ENCODE assay signal across 14 mouse cellular contexts in genomic region chr13:25150154-25150781, GRCm38 (mm10).
A peak's percentile ranks its signal among the peaks of the same experiment; 100 is the strongest.
DNase-seq lines count a peak whose midpoint lies in the region; ATAC-seq and TF ChIP-seq lines count a peak whose summit lies in the region.
"Had no signal": no experiment of that assay in that cellular context is flagged by ENCODE, and none has a peak within 500 bp of the region (broad histone marks: within the 10 kb centered on the region; RNA-seq: fewer than 3 reads in every experiment).

No protein-coding gene starts in this region.

- H3K27me3 ChIP-seq in heart, embryonic 15.5 days: no peaks in the 10 kb centered on the region
- H3K27me3 ChIP-seq in E14TG2a.4 (ENCODE audit: insufficient read depth, low read length): no peaks in the 10 kb centered on the region
- H3K27me3 ChIP-seq in kidney, embryonic 15.5 days: no peaks in the 10 kb centered on the region
- 0 out of 2 replicates have a peak, but pooled peaks cover 6% of the 10 kb centered on the region for H3K27me3 ChIP-seq in limb, embryonic 10.5 days (ENCODE audit: low read depth, poor library complexity, severe bottlenecking)
- H3K27me3 ChIP-seq: CH12.LX had no signal

- no peak for ATAC-seq in heart, embryonic 15.5 days (replicated peaks; ENCODE audit: insufficient number of reproducible peaks, insufficient read depth, low FRiP score, low read depth)
- ATAC-seq in kidney, embryonic 15.5 days (replicated peaks; ENCODE audit: low FRiP score): peak; percentile 58; the same call in 1 of the 2 replicates

- DNase-seq in heart, postnatal 25 days (ENCODE audit: low spot score): no peak
- peak; percentile 14 for DNase-seq in WW6 (ENCODE audit: low read depth, low spot score)
- no peak for DNase-seq in adrenal gland, adult 18-20 months (ENCODE audit: low spot score in 2 of 2)
- no peak for DNase-seq in yolk sac, embryonic 10.5 days (ENCODE audit: low spot score)
- DNase-seq in limb, embryonic 10.5 days (ENCODE audit: low spot score): no peak
- DNase-seq: adrenal gland, postnatal 14 days; cerebellum, adult 8-10 months; lung, postnatal 10 days; right cerebral cortex, postnatal 25 days; thymus, postnatal 25 days had no signal

- no peaks in the 10 kb centered on the region for H3K36me3 ChIP-seq in heart, embryonic 15.5 days
- no peaks in the 10 kb centered on the region for H3K36me3 ChIP-seq in E14TG2a.4 (ENCODE audit: insufficient read depth, low read length)
- no peaks in the 10 kb centered on the region for H3K36me3 ChIP-seq in kidney, embryonic 15.5 days
- H3K36me3 ChIP-seq in limb, embryonic 10.5 days: no peaks in the 10 kb centered on the region

- no peaks in the 10 kb centered on the region for H3K9me3 ChIP-seq in heart, embryonic 15.5 days (replicated peaks)
- peaks cover 11% of the 10 kb centered on the region; the same call in 1 of the 2 replicates for H3K9me3 ChIP-seq in E14TG2a.4 (ENCODE audit: low read length)
- H3K9me3 ChIP-seq in kidney, embryonic 15.5 days (replicated peaks): no peaks in the 10 kb centered on the region
- no peaks in the 10 kb centered on the region for H3K9me3 ChIP-seq in limb, embryonic 10.5 days (replicated peaks)

- WGBS in heart, embryonic 15.5 days: 16% methylated on average over 17 of the region's 17 CpGs
- WGBS in kidney, embryonic 15.5 days: 42% methylated on average over 17 of the region's 17 CpGs
- 28% methylated on average over 17 of the region's 17 CpGs for WGBS in limb, embryonic 10.5 days

- H3K27ac ChIP-seq in heart, embryonic 15.5 days: no peak overlapping the region
- 0 out of 2 replicates have a peak overlapping the region, but pooled peaks have one; percentile 20 for H3K27ac ChIP-seq in kidney, embryonic 15.5 days
- no peak overlapping the region for H3K27ac ChIP-seq in limb, embryonic 10.5 days

- H3K9ac ChIP-seq in heart, embryonic 15.5 days: no peak overlapping the region
- H3K9ac ChIP-seq in kidney, embryonic 15.5 days: no peak overlapping the region

- H3K4me2 ChIP-seq in heart, embryonic 15.5 days: peak overlapping the region; percentile 24; the same call in 1 of the 2 replicates
- H3K4me2 ChIP-seq in kidney, embryonic 15.5 days: no peak overlapping the region

- peak; percentile 48 for TF ChIP-seq CTCF in E14TG2a.4 (conservative IDR thresholded peaks at IDR 0.05; ENCODE audit: low read length)

- H3K4me3 ChIP-seq in heart, embryonic 15.5 days: no peak overlapping the region
- H3K4me3 ChIP-seq in E14TG2a.4 (replicated peaks; ENCODE audit: low read length): no peak overlapping the region
- no peak overlapping the region for H3K4me3 ChIP-seq in kidney, embryonic 15.5 days (replicated peaks)
- no peak overlapping the region for H3K4me3 ChIP-seq in limb, embryonic 10.5 days

- peaks cover 4% of the 10 kb centered on the region; the same call in 1 of the 2 replicates for H3K4me1 ChIP-seq in heart, embryonic 15.5 days (replicated peaks)
- H3K4me1 ChIP-seq in E14TG2a.4 (replicated peaks; ENCODE audit: low read depth, low read length): 0 out of 2 replicates have a peak, but pooled peaks cover 12% of the 10 kb centered on the region
- H3K4me1 ChIP-seq in kidney, embryonic 15.5 days: no peaks in the 10 kb centered on the region
- H3K4me1 ChIP-seq in limb, embryonic 10.5 days: peaks cover 4% of the 10 kb centered on the region; the same call in 1 of the 2 replicates

- intact Hi-C loops in heart, postnatal 25 days (cut with DNase I): no loop called here
